Mouse (Mus musculus): ENCODE measurements around the gene Gtpbp4.
"Not testable (repeated sequence)": the region's sequence is repeated elsewhere in the genome, so short reads cannot be mapped to it uniquely, and the experiment has no call there.

Gtpbp4 gene

DNA sequence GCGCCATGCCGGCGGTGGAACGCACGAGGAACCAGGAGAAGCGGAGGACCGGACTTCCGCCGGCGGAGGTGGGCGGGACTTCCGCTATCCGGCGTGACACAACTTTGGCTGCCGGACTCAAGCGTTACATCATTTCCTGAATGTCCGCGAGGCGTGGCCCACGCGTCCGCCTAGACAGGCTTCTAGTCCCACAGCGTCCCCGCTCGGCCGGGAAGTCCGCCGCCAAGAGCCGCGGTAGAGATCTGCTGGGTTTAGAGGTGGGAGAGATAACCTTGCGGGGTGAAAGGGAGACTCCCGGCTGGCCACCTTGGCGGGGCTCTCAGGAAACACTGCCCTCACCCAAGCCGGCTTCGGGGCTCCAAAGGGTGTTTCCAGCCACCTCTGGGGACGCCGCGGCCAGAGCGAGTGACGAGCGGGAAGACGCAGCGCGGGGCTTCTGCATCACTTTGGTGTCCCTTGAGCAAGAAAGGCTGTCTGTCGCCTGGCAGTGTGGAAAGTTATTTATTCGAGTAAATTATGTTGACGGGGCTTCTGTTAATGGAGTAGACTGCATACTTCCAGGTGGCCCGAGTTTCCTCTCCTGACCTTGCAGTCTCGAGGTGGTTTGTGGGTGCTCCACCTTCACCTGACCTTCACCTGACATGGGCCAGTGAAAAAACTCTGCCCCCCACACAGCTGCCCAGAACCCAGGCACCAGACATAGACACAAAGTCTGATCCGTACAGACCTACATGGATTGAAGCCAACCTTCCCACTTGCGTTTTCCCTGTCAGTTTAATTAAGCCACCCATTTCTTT lies at the start of gene Gtpbp4:
Gtpbp4 (minus strand) TSS at position 94 of the 797 bp plus-strand sequence.
- DNase-seq (ENCODE audit: inconsistent ontology term): peak; percentile 98

DNA sequence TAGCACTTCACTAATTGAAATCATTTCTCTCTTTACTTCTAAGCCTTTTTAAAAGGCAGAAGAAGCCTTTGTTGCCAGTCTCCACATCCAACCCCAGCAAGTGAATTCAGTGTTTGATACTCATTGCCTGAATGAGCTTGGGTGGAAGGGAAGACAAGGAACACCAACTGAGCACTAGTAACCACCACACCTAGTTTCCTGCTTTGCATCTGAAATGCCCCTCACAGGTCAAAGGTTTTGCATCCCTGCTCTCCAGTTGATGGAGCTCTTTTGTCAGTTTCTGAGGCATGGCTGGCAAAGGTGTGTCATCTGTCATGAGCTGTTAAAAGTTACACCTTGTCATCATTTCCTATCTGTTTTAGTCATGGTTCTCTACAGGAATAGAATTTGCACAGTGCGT lies 48.8 kb upstream of the Gtpbp4 start:
- DNase-seq (ENCODE audit: inconsistent ontology term): no peak

DNA sequence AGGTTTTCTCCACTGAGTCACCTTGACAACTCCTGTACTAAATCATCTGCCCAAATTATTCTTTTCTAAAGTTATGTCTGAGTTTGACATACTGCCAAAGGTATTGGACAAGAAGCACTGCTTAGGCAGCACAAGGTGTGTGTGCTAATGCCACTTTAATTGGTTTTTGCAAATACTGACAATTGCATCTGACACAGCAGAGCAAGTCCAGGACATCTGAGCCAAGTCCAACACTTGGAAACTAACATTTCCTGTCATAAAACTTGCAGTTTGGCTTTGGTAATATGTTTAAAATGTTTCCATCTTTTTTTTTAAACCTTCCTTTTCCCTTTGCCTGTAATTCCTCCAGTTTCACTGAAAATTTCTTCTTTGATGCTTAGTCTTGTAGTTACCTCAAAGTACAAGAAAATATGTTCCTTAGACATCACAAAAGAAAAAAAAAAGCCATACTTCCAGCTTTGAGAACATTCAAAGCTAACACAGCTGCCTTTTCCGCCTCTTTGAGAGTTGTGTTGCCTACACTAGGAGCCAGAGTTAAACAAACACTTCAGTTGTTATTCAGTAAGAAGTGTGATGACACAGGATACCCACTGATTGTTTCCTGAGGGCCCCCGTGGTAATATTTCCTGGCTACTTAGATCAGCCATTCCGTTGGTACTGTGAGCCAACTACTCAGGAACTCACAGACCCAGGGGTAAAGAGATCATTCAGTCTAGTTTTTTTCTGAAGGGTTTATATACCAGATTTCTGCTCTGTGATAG lies 47.6 kb upstream of the Gtpbp4 start:
- DNase-seq (ENCODE audit: inconsistent ontology term): peak; percentile 22

DNA sequence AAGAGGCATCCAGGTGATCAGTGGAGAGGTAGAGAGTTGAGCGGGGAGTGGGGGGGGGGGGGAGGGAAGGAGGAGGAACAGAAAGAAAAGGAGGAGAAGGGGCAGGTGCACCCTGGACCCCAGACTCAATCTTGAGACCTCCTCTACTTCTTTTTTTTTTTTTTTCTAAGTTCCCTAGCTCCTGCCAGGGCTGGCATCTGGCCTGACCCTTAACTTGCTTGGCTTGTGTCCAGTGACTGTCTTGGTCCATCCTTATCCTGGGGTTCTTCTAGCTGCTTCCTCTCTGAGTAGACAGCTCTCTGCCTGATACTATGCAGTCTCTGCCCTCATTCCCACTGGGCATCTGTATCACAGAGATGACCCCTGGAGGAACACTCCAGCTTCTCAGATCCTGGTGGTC lies 44.7 kb upstream of the Gtpbp4 start:
- no peak for DNase-seq (ENCODE audit: inconsistent ontology term)

DNA sequence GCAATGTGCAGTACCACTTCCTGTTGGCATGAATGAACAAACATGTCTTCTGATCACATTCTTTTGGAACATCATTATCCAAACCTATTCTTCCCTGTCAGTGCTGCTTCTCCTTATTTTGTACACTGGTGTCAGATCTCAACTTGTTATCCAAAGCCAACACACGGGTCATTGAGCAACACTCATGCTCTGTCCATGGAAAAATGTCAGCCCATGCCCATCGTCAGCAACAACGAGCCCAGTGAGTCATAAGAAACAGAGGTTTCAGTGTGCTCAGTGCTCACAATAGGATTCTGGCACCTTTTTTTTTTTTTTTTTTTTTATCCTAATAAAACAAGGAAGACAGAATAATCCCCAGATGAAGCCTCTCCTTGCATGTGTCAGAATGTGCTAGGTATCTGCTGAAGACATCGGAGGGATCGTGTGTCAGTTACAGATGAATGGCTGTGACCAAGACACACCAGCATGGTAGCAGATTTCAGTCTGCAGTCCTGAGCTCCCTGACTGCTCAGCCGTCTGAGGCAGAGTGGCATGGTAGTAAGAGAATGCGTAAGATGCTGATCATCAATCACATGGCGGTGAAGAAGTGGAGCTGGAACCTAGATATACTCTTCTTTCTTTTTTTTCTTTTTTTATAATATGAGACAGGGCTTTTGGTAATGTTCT lies 36.2 kb upstream of the Gtpbp4 start:
- DNase-seq (ENCODE audit: inconsistent ontology term): peak; percentile 94

DNA sequence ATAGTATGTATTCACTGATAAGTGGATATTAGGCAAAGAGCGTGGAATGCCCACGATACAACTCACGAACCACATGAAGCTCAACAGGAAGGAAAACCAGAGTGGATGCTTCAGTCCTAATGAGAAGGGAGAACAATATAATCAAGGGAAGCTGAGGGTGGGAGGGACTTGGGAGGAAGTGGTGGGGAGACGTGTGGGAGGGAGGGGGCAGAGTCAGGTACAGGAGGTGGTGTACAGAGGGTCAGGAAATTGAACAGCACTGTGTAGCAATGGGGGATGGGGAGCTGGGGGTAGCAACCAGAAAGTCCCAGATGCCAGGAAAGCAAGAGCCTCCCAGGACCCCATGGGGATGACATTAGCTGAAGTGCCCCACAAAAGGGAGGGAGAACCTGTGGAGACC lies 34.5 kb upstream of the Gtpbp4 start:
- no peak for DNase-seq (ENCODE audit: inconsistent ontology term)

DNA sequence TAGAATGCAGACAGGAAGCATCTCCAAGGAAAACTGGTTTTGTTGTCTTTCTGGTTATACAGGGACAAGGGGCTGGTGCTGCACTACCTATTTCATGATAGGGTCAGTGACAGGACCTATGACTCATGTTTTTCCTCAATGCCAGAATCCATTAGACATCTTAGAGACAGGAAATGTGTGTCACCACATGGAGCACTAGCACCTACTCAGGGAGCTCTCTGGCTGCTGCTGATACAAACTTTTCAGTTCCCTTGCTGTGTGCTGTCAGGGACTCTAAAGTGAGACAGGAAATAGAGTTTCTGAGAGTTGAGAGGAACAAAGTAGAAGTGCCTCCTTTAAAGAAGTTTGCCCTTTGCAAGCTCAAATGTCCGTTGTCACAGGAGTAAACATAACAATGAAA lies 31.4 kb upstream of the Gtpbp4 start:
- peak; percentile 36 for DNase-seq (ENCODE audit: inconsistent ontology term)

DNA sequence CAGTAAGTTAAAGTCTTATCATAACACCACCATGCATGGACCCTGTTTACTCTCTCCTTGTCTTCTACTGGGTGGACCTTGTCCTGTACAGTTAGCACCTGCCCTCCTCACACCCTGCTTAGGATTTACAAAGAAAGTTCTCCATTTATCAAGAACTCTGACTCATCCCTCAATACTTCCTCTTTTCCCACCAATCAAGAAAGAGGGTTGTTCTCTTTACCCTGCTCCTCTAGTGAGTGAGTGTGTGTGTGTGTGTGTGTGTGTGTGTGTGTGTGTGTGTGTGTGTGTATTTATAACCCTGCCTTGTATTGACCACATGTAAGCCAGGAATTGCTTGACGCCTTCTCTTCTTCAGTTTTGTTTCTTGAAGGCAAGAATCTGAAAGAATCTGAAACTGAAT lies 26.7 kb upstream of the Gtpbp4 start:
- no peak for DNase-seq (ENCODE audit: inconsistent ontology term)

DNA sequence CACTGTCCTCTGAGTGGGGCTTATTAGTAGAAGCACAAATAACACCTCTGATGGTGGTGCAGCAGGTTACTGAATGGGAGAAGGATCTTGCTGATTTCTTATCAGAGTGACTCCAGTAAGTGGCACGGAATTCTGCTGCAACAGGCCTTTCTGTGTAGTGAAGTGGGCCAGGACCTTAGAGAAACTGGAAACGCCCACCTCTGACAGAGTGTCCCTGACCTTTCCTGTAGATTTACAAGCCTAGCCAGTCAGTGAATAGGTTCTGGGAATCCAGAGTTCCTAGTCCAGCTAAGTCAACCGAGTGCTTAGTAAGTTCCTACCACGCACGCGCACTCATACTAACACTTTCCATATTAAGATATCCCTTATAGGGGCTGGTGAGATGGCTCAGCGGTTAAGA lies 25.7 kb upstream of the Gtpbp4 start:
- no peak for DNase-seq (ENCODE audit: inconsistent ontology term)

DNA sequence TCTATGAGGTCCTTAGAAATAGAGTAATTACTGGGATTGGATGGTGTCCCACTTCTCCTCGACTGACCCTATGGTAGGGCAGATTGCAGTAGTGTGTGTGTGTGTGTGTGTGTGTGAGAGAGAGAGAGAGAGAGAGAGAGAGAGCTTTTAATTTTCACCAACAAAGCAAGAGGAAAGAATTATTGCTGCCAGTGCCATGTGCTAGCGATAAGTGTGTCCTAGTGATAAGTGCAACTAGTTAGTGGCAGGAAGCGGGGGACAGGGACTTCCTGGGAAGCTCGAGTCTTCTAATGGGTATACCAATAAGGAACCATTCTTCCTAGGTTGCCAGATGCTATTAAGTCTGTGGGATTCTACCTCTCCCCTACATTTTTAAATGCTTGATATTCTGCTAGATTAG lies 23.8 kb upstream of the Gtpbp4 start:
- DNase-seq (ENCODE audit: inconsistent ontology term): peak; percentile 16

DNA sequence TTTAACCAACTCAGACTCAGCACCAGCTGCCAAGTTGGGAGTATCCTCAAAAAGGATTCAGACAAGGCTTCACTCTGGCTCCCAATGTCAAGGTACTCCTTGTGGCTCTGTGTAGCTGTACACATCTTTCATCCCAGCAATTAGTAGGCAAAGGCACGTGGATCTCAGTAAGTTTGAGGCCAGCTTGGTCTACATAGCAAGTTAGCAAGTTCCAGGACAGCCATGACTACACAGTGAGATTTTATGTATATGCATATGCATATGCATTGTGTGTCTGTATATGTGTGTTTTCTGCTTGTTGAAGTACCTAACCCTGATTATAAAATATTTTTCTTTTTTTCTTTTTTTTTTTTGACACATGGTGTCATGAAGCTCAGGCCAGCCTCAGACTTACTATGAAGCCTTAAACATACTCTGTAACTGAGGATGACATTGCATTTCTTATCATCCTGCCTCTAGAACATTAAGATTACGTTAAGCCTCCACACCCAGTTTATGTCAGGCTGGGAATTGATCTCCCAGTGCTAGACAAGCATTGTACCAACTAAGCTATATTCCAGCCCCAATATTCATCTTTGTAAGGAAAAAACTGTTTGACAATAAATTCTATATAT lies 23.2 kb upstream of the Gtpbp4 start:
- no peak for DNase-seq (ENCODE audit: inconsistent ontology term)

DNA sequence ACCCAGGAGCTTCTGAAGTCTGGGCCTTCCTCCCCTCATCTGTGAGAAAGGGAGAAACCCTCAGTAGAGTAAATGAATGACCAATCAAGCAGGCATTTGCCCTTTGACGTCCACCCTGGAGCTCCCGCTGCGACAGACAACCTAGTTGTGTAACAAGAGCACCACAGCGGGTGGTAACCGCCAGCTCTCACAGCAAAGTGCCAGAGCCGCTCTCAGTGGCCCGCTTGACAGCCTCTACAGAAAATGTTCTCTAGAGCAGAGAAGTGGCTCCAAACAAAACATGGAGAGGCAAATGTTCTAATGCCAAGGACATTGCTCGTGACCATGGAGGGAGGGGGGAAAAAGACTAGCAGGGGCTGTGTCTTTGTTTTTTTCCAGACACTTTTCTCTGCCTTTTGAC lies 21.3 kb upstream of the Gtpbp4 start:
- DNase-seq (ENCODE audit: inconsistent ontology term): peak; percentile 91

DNA sequence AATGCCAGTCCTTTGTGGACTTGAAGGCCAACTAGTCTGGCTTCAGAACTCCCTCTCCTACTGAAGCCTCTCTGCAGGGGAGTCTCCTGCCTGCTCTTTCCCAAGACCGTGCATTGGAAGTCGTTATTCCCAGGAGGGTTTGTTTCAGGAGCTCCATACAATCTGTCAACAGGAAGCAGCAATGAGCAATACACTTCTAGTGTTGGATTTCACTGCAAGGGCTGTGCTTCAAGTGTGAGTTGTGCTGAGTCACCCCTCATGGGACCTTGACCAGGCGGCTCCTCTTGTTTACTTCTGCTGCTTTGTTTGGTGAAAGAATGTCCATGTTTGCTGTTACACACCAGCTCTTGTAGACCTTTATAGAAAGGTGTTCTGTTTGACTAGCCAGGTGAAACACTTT lies 18.5 kb upstream of the Gtpbp4 start:
- peak; percentile 58 for DNase-seq (ENCODE audit: inconsistent ontology term)

DNA sequence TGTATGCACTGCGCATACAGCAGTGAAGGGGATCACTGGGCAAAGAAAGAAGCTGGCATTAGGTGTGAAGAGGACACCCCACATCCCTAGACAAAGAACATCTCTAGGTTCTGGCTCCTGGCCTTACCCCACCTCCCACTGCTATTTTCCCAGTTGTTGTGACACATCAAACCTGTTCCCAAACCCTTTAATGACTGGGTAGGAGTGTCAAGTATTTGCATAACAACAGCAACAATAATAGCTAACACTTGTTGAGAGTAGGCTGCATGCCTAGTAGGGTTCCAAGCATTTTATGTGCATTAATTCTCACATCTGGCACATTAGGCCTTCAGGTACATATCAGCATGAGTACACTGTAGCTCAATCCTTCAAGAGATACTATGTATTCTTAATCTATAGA lies 17.6 kb upstream of the Gtpbp4 start:
- DNase-seq (ENCODE audit: inconsistent ontology term): no peak

DNA sequence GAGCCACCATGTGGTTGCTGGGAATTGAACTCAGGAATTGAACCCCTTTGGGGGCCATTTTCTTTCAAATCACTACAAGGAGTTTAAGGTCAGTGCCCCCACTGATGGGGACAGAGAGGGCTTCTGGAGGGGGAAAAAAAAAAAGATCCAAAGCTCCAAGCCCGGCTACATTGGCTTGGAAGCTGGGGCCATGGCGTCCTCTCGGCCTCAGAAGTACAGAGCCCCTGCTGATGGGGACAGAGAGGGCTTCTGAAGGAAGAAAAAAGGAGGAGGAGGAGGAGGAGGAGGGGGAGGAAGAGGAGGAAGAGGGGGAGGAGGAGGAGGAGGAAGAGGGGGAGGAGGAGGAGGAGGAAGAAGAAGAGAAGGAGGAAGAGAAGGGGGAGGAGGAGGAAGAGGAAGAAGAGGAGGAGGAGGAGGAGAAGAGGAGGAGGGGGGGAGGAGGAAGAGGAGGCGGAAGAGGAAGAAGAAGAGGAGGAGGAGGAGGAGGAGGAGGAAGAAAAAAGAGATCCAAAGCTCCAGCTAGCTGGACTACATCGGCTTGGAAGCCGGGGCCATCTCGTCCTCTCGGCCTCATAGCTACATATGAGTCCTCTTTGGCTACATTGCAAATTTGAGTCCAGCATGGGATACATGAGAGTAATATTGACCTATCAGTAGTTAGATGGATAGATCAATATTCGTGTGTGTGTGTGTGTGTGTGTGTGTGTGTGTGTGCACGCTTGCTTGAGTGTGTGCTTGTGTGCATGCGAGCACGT lies 15.9 kb upstream of the Gtpbp4 start:
- peak; percentile 46 for DNase-seq (ENCODE audit: inconsistent ontology term)

DNA sequence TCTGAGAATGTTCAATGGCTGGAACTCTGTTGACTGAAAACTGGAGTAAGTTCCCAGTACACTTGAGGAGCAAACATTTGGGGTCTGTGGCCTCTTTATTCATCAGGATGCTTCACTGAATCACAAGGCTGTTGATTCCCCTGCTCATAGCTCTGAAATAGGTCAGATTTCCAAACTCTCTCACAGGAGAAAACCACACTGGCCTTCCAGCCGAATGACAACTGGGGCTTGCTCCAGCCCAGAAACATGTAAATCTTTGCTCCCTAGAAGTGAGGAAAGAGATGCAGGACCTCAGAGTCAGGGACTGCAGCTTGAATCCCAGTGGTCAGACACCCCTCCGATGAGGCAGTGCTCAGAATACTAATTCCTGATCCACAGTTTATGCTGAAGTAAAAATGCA lies 7.4 kb upstream of the Gtpbp4 start:
- peak; percentile 32 for DNase-seq (ENCODE audit: inconsistent ontology term)

DNA sequence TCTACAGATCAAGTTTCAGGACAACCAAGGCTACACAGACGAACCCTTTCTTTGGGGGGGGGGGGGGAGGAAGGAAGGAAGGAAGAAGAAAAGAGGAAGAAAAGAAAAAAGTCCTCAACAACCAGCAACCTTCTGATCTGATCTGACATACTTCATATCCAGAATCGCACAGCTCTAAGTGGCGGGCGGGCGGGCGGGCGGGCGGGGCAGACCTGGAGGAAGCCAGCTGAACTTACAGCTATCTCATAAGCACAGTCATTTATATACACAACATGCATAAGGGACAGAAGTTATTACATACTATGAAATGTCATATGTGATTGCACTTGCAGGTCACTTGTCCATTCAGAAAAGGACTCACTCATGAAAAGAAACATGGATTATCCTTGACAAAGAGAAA lies 3.6 kb upstream of the Gtpbp4 start:
- DNase-seq (ENCODE audit: inconsistent ontology term): no peak

DNA sequence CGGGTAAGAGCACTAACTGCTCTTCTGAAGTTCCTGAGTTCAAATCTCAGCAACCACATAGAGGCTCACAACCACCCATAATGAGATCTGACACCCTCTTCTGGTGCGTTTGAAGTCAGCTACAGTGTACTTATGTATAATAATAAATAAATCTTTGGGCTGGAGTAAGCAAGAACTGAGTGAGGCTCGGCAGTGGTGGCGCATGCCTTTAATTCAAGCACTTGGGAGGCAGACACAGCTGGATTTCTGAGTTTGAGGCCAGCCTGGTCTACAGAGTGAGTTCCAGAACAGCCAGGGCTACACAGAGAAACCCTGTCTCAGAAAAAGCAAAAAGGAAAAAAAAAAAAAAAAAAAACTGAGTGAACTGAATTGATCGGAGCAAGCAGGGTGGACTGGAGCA lies 1.3 kb upstream of the Gtpbp4 start:
- not testable (repeated sequence) for DNase-seq (ENCODE audit: inconsistent ontology term)

DNA sequence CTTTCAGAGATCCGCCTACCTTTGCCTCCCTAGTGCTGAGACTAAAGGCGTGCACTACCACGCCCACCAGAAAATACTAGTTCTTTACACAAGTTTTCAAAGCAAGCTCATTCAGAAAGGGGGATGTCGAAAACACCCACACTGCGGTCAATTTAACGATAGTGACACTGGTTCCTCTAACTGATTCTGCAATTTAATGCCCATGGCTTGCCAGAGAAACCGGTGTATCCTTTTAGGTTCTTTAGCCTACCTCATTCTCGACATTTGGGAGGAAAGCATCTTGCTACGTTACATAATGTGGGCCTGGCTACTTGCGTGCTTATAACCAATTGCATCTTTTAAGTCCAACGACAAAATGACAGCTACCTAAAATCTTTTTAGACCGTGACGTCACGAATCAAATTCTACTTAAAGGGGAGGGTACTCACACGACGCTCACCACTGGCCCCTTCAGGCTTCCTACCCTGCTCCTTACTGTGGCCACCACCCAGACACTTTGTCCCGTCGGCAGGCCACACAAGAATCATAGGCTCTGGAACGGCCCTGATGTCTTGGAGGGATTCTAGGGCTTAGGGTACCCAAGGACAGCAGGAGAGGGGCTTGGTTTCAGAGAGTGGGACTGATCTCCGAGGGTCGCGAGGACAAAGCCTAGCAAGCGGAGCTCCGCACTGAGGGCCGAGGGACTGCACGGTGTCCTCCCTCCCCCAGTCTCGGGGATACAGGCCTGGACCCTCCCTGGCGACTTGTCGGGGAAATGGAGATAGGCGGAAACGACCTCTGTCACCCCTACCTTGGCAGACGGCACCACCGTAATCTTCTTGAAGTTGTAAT lies 509 bp downstream of the Gtpbp4 start:
- DNase-seq (ENCODE audit: inconsistent ontology term): no peak

DNA sequence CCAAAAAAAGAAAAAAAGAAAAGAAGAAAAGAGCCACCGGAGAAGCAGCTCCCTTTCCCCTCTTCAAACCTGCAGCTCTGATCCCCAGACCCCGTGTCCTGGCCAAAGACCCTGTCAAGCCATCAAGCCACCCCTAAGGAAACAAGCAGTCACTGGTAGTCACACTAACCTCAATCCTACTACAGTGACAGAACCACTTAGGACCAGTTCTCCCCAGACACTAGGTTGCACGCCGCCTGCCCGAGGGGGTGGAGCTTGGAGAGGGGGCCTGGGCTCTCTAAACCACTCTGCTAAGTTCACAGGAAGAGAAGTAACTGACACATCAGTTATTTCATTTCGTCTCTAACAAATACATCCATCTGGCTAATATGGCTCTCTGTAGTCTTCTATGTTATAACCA lies 3.7 kb downstream of the Gtpbp4 start:
- DNase-seq (ENCODE audit: inconsistent ontology term): no peak

DNA sequence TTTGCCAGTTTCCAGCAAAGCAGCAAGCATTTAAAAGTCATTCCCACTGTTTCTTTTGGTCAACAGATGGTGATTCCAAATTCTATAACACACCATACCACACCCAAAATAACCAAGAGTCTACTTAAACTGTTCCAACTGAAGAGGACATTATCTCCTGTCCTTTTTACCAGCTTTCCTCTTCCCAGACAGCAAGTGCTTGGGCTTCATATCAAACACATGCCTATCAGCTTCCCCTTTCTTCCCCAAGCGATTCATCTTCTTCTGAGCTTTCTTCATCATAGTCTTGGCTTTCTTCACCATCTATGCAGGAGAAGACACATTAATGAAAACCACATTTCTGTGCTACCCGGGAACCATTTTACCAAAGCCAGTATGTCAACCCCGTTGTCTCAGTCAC lies 22.9 kb downstream of the Gtpbp4 start:
- no peak for DNase-seq (ENCODE audit: inconsistent ontology term)
